Mouse (Mus musculus): ENCODE measurements around the gene Itpr2. TPM values are rescaled to one million over a fixed set of nuclear protein-coding genes. Genes with fewer than 3 reads are reported as not detected.

Itpr2 gene
- polyA plus RNA-seq (2012; rRNA removed): 7.8 and 8.5 TPM in 2 replicates

DNA sequence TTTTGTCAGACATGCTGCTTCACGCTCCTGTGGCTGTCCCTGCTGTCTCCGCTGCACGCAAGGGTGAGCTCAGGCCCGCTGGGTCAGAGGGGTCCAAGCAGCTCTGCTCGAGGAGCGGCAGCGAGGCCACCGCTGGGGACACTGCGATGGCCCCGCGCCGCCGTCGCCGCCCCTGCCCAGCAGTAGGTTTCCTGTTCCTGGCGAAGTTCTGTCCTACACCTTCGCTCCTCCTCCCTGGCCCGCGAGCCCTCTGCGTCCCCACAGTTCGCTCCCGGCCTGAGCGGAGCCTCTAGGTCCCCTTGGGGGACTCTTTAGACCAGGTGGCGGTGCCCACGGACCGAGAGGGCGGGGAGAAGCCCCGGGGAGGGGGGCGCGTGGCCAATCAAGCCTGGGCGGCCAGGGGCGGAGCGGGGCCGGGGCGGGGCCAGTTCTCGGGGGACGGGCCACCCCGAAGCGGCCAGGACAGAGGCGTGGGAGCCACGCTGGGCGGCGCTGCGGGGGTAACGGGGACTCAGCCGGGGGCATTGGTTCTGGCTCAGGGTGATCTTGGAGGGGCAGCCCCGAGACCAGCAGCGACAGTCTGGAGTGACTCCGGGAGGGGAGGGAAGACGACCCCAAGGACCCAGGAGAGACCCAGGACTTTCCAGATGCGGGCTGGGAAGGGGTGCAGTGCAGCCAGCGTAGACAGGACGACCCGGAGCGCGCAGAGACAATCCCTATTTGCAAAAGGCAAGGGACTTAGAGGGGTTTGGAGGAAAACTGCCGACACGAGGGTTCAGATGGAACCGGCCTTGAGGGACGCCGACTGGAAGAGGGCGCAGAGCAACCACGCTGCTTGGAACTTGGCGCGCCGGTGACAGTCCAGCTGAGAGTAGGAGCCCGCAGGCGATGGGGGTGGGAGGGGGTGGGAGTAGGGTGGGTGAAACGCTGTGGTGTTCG, at the start of gene Itpr2:
Gene Itpr2 (minus strand): TSS at position 358 of the 939 bp plus-strand sequence.
- DNase-seq (ENCODE audit: extremely low spot score in 1 of 2, low spot score in 1 of 2): peak; percentile 11 to 70

DNA sequence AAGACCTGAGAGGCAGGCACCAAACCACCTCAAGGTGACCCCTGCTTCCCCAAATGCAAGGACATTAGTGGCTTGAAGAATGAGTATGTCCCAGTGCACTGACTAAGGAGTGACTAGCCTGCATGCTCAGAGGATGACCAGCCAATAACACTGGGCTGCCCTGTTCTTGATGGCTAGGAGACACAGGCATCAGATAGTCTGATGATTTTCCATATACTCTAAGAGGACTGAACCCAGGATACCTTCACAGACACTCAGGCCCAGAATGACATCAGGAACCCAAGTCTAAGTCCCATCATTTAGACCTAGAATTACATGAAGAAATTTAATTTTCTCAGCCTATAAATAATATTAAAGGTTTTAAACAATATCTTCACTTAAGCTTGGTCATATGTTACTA, 49.3 kb upstream of the Itpr2 start:
- DNase-seq (ENCODE audit: extremely low spot score in 1 of 2, low spot score in 1 of 2): no peak

- DNase-seq (ENCODE audit: extremely low spot score in 1 of 2, low spot score in 1 of 2): no peak
These were observed 48.4 kb upstream of the Itpr2 start for GRCm38 (mm10) chr6:146550421-146550820.

GRCm38 (mm10) chr6:146545289-146545865, 43.4 kb upstream of the Itpr2 start:
- no peak for DNase-seq (ENCODE audit: extremely low spot score in 1 of 2, low spot score in 1 of 2)

- DNase-seq (ENCODE audit: extremely low spot score in 1 of 2, low spot score in 1 of 2): no peak
These were observed 42.6 kb upstream of the Itpr2 start for GRCm38 (mm10) chr6:146544622-146545021.

DNA sequence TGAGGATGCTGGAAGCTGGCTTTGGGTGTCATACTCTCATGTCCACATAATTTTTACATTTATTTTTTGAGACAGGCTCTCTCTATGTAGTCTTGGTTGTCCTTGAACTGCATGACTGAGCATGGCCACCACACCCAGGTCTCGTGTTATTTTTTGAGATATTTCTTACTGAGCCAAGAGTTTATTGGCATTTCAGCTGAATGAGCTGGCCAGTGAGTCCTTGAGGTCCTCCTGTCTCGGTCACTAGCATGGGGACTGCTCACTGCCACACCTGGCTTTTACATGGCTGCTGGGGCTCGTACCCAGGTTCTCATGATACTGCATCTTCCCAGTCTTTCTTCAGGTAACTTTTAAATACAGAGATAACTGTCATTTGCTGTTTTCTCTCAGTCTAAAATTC, 38.4 kb upstream of the Itpr2 start:
- no peak for DNase-seq (ENCODE audit: extremely low spot score in 1 of 2, low spot score in 1 of 2)

DNA sequence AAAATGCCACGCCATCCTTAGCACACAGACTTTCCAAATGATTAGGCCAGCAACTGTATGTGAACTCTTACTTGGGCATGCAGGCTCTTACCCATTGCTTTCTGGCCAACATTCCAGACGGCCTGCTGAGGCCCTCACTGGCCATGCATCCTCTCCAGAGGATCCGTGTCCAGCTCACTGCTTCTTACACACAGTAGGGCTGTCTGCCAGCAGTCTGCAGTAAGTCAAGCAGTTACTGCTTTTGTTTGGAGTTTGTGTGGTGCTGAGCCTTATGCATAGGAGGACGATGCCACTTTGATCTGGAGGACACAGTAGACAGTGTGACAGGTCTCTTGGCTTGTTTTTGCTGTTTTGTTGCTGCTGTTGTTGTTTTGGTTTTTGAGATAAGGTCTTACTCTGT, 36.6 kb upstream of the Itpr2 start:
- DNase-seq (ENCODE audit: extremely low spot score in 1 of 2, low spot score in 1 of 2): no peak

DNA sequence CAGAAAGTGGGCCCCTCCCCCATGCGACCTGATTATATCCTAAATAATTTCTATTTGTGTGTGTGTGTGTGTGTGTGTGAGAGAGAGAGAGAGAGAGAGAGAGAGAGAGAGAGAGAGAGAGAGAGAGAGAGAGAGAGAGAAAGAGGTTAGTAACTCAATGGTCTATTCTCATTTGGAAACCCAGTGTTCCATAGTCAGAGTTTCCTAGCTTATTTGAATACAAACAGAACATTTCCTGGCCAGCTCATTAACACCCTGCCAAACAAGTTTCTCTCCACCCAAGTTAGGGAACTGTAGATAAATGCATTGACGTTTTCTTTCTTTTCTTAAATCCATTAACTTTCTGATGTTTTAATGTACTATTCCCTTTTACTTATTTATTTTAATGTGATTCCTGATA, 36.0 kb upstream of the Itpr2 start:
- no peak for DNase-seq (ENCODE audit: extremely low spot score in 1 of 2, low spot score in 1 of 2)

GRCm38 (mm10) chr6:146537111-146537510, 35.1 kb upstream of the Itpr2 start:
- no peak for DNase-seq (ENCODE audit: extremely low spot score in 1 of 2, low spot score in 1 of 2)

DNA sequence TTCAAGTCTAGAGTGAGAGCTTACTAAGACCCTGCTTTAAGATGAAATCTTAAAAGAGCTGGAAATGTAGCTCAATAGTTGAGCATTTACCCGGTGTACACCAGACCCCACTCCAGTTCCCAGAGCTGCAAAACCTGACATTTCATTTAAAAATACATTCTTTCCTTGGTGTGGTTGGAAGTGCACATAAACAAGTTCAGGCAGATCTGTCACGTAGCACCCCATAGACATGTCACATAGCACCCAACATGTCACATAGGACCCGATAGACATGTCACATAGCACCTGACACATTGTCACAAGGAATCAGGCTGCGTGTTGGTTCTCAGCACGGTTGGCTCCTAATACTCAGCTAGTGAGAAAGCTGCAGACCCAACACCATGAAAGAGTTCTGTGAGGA, 33.5 kb upstream of the Itpr2 start:
- DNase-seq (ENCODE audit: extremely low spot score in 1 of 2, low spot score in 1 of 2): no peak

- DNase-seq (ENCODE audit: extremely low spot score in 1 of 2, low spot score in 1 of 2): no peak
These were observed 31.1 kb upstream of the Itpr2 start for GRCm38 (mm10) chr6:146533146-146533545.

GRCm38 (mm10) chr6:146530769-146531168, 28.7 kb upstream of the Itpr2 start:
- DNase-seq (ENCODE audit: extremely low spot score in 1 of 2, low spot score in 1 of 2): no peak

DNA sequence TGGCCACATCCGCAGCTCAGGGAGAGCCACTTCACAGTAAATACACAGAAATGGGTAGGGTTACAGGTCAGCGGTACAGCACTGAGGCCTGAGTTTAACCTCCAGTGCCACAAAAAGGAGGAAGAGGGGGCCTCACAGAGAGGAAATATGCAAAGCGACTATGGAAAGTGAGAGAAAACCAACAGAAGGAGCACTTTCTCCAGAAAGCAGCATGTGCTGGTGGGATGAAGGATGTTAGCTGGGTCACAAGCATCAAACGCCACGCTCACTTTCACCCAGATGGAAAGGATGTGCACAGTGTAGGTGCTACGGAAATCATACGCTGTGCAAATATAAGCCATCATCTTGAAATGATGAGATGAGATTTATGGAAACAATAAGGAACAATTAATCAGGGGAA, 28.3 kb upstream of the Itpr2 start:
- DNase-seq (ENCODE audit: extremely low spot score in 1 of 2, low spot score in 1 of 2): no peak

GRCm38 (mm10) chr6:146527537-146527936, 25.5 kb upstream of the Itpr2 start:
- DNase-seq (ENCODE audit: extremely low spot score in 1 of 2, low spot score in 1 of 2): no peak

DNA sequence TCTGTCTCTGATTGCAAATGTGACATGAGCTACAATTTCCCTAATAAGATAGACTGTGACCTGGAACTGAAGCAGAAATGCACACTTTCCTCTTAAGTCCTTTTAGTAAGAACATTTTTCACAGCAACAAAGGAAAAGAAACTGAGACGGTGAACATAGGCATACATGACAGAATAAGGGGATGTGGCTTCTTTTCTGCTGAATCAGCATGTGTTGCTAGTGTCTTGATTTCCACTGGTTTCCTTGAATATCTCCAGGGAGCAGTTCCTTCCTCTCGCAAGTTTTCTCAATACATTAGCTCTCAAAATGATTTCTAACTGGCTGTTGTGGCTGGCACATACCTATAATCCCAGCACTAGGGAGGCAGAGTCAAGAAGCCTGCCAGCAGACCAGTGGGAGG, 23.5 kb upstream of the Itpr2 start:
- DNase-seq (ENCODE audit: extremely low spot score in 1 of 2, low spot score in 1 of 2): no peak

GRCm38 (mm10) chr6:146521456-146522245, 19.6 kb upstream of the Itpr2 start:
- no peak for DNase-seq (ENCODE audit: extremely low spot score in 1 of 2, low spot score in 1 of 2)

DNA sequence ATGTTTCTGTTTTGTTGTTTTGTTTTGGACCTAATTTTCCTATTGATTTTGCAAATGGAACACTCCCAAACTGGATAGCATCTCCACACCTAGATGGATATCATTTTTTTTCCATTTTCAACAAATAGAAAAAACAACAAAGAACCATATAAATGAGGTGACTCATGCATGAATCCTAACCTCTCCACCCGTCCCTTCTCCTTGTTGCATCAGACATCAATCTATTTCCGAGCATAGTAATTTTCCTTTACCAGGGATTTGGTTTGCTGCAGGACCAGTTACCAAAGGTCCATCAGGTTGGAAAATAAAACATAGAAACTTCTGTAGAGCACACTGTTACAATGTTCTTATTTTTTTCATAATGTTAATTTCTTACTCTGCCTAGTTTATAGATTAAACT, 17.0 kb upstream of the Itpr2 start:
- DNase-seq (ENCODE audit: extremely low spot score in 1 of 2, low spot score in 1 of 2): no peak

- no peak for DNase-seq (ENCODE audit: extremely low spot score in 1 of 2, low spot score in 1 of 2)
These were observed 13.9 kb upstream of the Itpr2 start for GRCm38 (mm10) chr6:146515936-146516335.

DNA sequence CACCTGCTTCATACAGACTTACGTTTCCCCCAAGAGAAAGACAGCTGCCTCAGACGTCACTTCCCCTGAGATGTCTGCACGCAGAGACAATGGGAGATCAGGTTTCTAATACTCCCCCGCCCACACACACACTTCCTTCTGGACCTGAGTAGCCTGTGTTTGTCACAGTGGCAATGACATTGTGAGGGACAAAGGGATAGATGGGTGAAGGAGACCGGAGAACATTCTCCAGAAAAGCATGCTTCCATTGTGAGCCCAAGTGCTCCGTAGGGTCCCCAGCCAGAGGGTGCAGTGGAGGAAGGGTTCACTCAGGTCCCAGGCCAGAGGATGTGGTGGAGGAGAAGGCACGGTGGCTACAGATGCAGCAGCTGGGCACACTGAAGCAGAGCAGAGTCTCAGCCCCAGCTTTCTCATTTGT, 12.5 kb upstream of the Itpr2 start:
- no peak for DNase-seq (ENCODE audit: extremely low spot score in 1 of 2, low spot score in 1 of 2)

GRCm38 (mm10) chr6:146513899-146514298, 11.9 kb upstream of the Itpr2 start:
- no peak for DNase-seq (ENCODE audit: extremely low spot score in 1 of 2, low spot score in 1 of 2)

DNA sequence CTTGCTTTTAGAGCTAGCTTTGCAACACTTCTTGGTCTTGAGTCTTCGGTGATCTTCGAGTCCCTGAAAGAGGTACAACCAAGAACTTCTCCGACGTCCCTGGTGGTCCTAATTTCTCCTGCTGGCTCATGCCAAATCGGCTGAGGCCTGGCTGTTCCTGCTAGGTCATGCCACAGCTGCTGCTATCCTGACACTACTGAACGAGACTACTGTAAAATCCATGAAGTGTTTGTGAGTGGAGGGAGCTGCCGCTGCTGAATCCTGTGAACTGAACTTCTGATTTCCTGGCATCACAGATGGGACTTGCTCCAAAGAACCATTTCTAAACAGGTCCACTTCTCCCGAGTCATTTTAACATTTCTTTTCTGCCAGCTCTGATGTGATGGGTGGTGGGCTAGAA, 11.4 kb upstream of the Itpr2 start:
- no peak for DNase-seq (ENCODE audit: extremely low spot score in 1 of 2, low spot score in 1 of 2)
